Mouse (Mus musculus) intestine, embryonic 14.5 days (tissue): ENCODE results near the gene Cpe. TPM values are rescaled to one million over a fixed set of nuclear protein-coding genes. Genes with fewer than 3 reads are reported as not detected.

Source experiments
- ATAC-seq: fragments of 200-750 bp; cut with Nextera tagmentation; replicated peaks from 2 replicates; pipeline ENCODE4 v1.8.0; 2017; ENCODE audit warnings: low read depth, moderate number of reproducible peaks, moderate TSS enrichment, moderate library complexity; ENCODE audit not compliant: low FRiP score, low TSS enrichment
- DNase-seq: peaks from one replicate; pipeline ENCODE4 v3.0.0-alpha.2; 2018; ENCODE audit warnings: low spot score
- H3K27ac ChIP-seq: fragments of 300-500 bp; sonication (generic); 2 replicates; pipeline ENCODE4 v1.5.1; 2014; ENCODE audit warnings: low read depth, mild to moderate bottlenecking, control low read depth
- H3K27me3 ChIP-seq: fragments of 300-500 bp; sonication (generic); replicated peaks from 2 replicates; pipeline ENCODE4 v1.6.1; 2014; ENCODE audit warnings: low read length, control low read depth; ENCODE audit not compliant: control insufficient read depth, insufficient read depth
- H3K36me3 ChIP-seq: fragments of 300-500 bp; sonication (generic); 2 replicates; pipeline ENCODE4 v1.6.1; 2014; ENCODE audit warnings: low read length, control low read depth; ENCODE audit not compliant: control insufficient read depth, insufficient read depth
- H3K4me1 ChIP-seq: fragments of 300-500 bp; sonication (generic); replicated peaks from 2 replicates; pipeline ENCODE4 v1.6.1; 2014; ENCODE audit warnings: low read length, control low read depth, mixed read lengths; ENCODE audit not compliant: control insufficient read depth, insufficient read depth
- H3K4me2 ChIP-seq: fragments of 300-500 bp; sonication (generic); 2 replicates; pipeline ENCODE4 v1.6.1; 2014; ENCODE audit warnings: low read length
- H3K4me3 ChIP-seq: fragments of 300-500 bp; sonication (generic); 2 replicates; pipeline ENCODE4 v1.5.1; 2014; ENCODE audit warnings: low read depth, low read length, control low read depth, mixed read lengths
- H3K9ac ChIP-seq: fragments of 300-500 bp; sonication (generic); 2 replicates; pipeline ENCODE4 v1.6.1; 2014; ENCODE audit warnings: mild to moderate bottlenecking, low read length
- H3K9me3 ChIP-seq: fragments of 300-500 bp; sonication (generic); 2 replicates; pipeline ENCODE4 v1.6.1; 2016; ENCODE audit warnings: low read length, control low read depth; ENCODE audit not compliant: control insufficient read depth
- WGBS: fragments of 180-500 bp; shearing (Covaris S2); extraction: QIAGEN DNeasy Blood & Tissue Kit; methylation state at CpG from one replicate; pipeline ENCODE4 v1.1.7; 2014; 5-methylcytosine and 5-hydroxymethylcytosine counted together
- polyA plus RNA-seq: library from polyadenylated mRNA; unstranded; fragments of >200 nt; fragmentation: Nextera tagmentation; extraction: Ambion mirVana; gene quantifications from 2 replicates; pipeline ENCODE4 v1.2.1, GENCODE M21; 2014

Cpe gene
- polyA plus RNA-seq, 1 experiment from 2014 or later: 204 TPM

- Histone ChIP-seq H3K9ac (no peak overlapping the region), H3K27ac (no peak overlapping the region), H3K36me3 (no peaks in the 10 kb centered on the region), H3K9me3 (no peaks in the 10 kb centered on the region), H3K4me2 (no peak overlapping the region), H3K4me3 (no peak overlapping the region), H3K4me1 (0 out of 2 replicates have a peak, but pooled peaks cover 3% of the 10 kb centered on the region), H3K27me3 (no peaks in the 10 kb centered on the region)
- DNase-seq (no peak), ATAC-seq (no peak)
- WGBS: 35% methylated on average over 3 of the region's 3 CpGs
These were observed 27.3 kb downstream of the Cpe start for GRCm38 (mm10) chr8:64665563-64665962.

GRCm38 (mm10) chr8:64664811-64665210, 28.0 kb downstream of the Cpe start:
- H3K27ac ChIP-seq: no peak overlapping the region
- peaks cover 3% of the 10 kb centered on the region; the same call in 1 of the 2 replicates for H3K4me1 ChIP-seq
- no peaks in the 10 kb centered on the region for H3K36me3 ChIP-seq
- no peaks in the 10 kb centered on the region for H3K27me3 ChIP-seq
- ATAC-seq (no peak), DNase-seq (no peak)
- no peaks in the 10 kb centered on the region for H3K9me3 ChIP-seq
- no peak overlapping the region for H3K9ac ChIP-seq
- 71% methylated on average over 3 of the region's 3 CpGs for WGBS
- no peak overlapping the region for H3K4me3 ChIP-seq
- H3K4me2 ChIP-seq: no peak overlapping the region

- Histone ChIP-seq H3K9ac (no peak overlapping the region), H3K9me3 (no peaks in the 10 kb centered on the region), H3K36me3 (no peaks in the 10 kb centered on the region), H3K4me3 (no peak overlapping the region), H3K27ac (no peak overlapping the region), H3K27me3 (no peaks in the 10 kb centered on the region), H3K4me2 (no peak overlapping the region), H3K4me1 (peaks cover 3% of the 10 kb centered on the region; the same call in 1 of the 2 replicates)
- 35% methylated on average over 2 of the region's 2 CpGs for WGBS
- DNase-seq (no peak), ATAC-seq (no peak)
These were observed 28.5 kb downstream of the Cpe start for GRCm38 (mm10) chr8:64664350-64664749.

GRCm38 (mm10) chr8:64659097-64659496, 33.8 kb downstream of the Cpe start:
- no peak overlapping the region for H3K9ac ChIP-seq
- H3K9me3 ChIP-seq: no peaks in the 10 kb centered on the region
- H3K27me3 ChIP-seq: no peaks in the 10 kb centered on the region
- no peak overlapping the region for H3K27ac ChIP-seq
- no peaks in the 10 kb centered on the region; the same call in 1 of the 2 replicates for H3K4me1 ChIP-seq
- no peak overlapping the region for H3K4me2 ChIP-seq
- DNase-seq (no peak), ATAC-seq (no peak)
- no peaks in the 10 kb centered on the region for H3K36me3 ChIP-seq
- WGBS: 65% methylated on average over 5 of the region's 5 CpGs
- H3K4me3 ChIP-seq: no peak overlapping the region

GRCm38 (mm10) chr8:64657980-64658401, 34.9 kb downstream of the Cpe start:
- H3K36me3 ChIP-seq: no peaks in the 10 kb centered on the region
- DNase-seq (no peak), ATAC-seq (no peak)
- H3K4me1 ChIP-seq: no peaks in the 10 kb centered on the region; the same call in 1 of the 2 replicates
- H3K27me3 ChIP-seq: no peaks in the 10 kb centered on the region
- no peak overlapping the region for H3K4me2 ChIP-seq
- H3K4me3 ChIP-seq: no peak overlapping the region
- no peak overlapping the region for H3K9ac ChIP-seq
- no peak overlapping the region for H3K27ac ChIP-seq
- H3K9me3 ChIP-seq: no peaks in the 10 kb centered on the region
- 71% methylated on average over 4 of the region's 4 CpGs for WGBS

- Histone ChIP-seq H3K9ac (no peak overlapping the region), H3K27ac (no peak overlapping the region), H3K27me3 (no peaks in the 10 kb centered on the region), H3K9me3 (no peaks in the 10 kb centered on the region), H3K36me3 (no peaks in the 10 kb centered on the region), H3K4me2 (no peak overlapping the region), H3K4me3 (no peak overlapping the region), H3K4me1 (no peaks in the 10 kb centered on the region; the same call in 1 of the 2 replicates)
- DNase-seq (no peak), ATAC-seq (no peak)
- WGBS: 58% methylated on average over 7 of the region's 7 CpGs
These were observed 35.3 kb downstream of the Cpe start for GRCm38 (mm10) chr8:64657517-64657916.

GRCm38 (mm10) chr8:64655887-64656286, 37.0 kb downstream of the Cpe start:
- 88% methylated on average over 6 of the region's 6 CpGs for WGBS
- no peak overlapping the region for H3K9ac ChIP-seq
- H3K36me3 ChIP-seq: no peaks in the 10 kb centered on the region
- H3K27ac ChIP-seq: no peak overlapping the region
- ATAC-seq: no peak
- no peak for DNase-seq
- no peaks in the 10 kb centered on the region for H3K27me3 ChIP-seq
- no peaks in the 10 kb centered on the region; the same call in 1 of the 2 replicates for H3K4me1 ChIP-seq
- H3K9me3 ChIP-seq: no peaks in the 10 kb centered on the region
- H3K4me2 ChIP-seq: no peak overlapping the region
- no peak overlapping the region for H3K4me3 ChIP-seq

- Histone ChIP-seq H3K9me3 (no peaks in the 10 kb centered on the region), H3K9ac (no peak overlapping the region), H3K4me3 (no peak overlapping the region), H3K27me3 (no peaks in the 10 kb centered on the region), H3K27ac (no peak overlapping the region), H3K4me2 (no peak overlapping the region), H3K4me1 (no peaks in the 10 kb centered on the region; the same call in 1 of the 2 replicates), H3K36me3 (no peaks in the 10 kb centered on the region)
- ATAC-seq (no peak), DNase-seq (no peak)
- WGBS: 75% methylated on average over 2 of the region's 2 CpGs
These were observed 37.8 kb downstream of the Cpe start for GRCm38 (mm10) chr8:64655087-64655486.

- Histone ChIP-seq H3K4me3 (no peak overlapping the region), H3K27ac (no peak overlapping the region; the same call in 1 of the 2 replicates), H3K9ac (no peak overlapping the region), H3K4me2 (no peak overlapping the region), H3K4me1 (no peaks in the 10 kb centered on the region; the same call in 1 of the 2 replicates), H3K9me3 (no peaks in the 10 kb centered on the region), H3K36me3 (no peaks in the 10 kb centered on the region), H3K27me3 (no peaks in the 10 kb centered on the region)
- ATAC-seq (no peak), DNase-seq (no peak)
These were observed 40.6 kb downstream of the Cpe start for GRCm38 (mm10) chr8:64652285-64652684.
